Mouse (Mus musculus): ENCODE results near the gene Phospho2.
"Not testable (repeated sequence)": the region's sequence is repeated elsewhere in the genome, so short reads cannot be mapped to it uniquely, and the experiment has no call there.

Gene Phospho2

DNA sequence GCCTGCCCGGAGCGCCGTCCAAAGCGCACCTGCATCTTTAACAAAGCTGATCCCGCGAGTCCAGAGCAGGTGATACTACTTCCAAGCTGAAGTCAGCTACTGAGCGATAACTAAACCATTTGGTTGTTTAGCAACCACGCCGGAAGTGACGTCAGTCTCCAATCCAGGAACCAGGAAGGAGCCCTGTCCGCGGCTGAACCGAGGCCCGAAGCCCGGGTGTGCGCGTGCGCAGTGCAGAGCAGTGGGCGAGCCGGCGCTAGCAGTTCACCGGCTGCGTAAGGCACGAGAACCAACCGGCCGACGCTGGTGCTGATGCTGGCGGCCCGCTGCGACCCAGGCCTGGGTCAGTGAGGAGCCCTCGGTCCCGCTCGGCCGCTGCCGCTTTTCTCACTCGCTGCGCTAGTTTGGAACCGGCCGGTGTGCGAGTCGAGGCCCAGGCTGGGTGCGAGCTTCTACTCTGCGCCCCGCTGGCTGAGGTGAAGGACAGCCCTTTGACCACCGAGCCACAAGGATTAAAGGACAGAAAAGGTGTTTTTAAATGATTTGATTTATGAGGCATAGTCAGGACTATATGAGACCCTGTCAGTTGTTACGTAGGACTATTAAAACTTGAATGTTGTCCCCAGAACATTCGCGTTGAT is at the start of gene Phospho2, which contains the start of gene Ccdc173:
Gene Phospho2, plus strand, starts transcription at position 195 of the 641 bp plus-strand sequence.
Gene Ccdc173, minus strand, starts transcription at position 147 of the 641 bp plus-strand sequence.
- peak; percentile 100 for DNase-seq

DNA sequence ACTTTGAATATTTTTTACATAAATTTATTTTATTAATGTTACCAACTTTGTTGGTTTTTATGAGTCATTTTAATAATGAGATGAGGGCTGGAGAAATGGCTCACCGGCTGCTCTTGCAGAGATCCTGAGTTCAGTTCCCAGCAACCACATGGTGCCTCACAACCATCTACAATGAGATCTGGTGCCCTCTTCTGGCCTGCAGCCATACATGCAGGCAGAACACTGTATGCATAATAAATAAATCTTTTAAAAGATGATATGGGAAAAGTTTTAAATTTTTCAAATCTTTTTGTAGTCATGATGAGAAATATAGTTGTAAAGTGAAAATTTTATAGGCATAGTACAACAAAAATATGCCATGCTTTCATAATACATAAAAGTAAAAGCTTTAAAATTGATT is 44.3 kb upstream of the Phospho2 start:
- no peak for DNase-seq

- DNase-seq, result no peak
These were observed 28.4 kb upstream of the Phospho2 start for GRCm38 (mm10) chr2:69760980-69761379.

GRCm38 (mm10) chr2:69763340-69763739 is 26.1 kb upstream of the Phospho2 start:
- DNase-seq, result no peak

GRCm38 (mm10) chr2:69764716-69765115 is 24.7 kb upstream of the Phospho2 start:
- no peak for DNase-seq

- DNase-seq, result no peak
These were observed 16.1 kb upstream of the Phospho2 start for GRCm38 (mm10) chr2:69773331-69773730.

GRCm38 (mm10) chr2:69777985-69778835 is 11.2 kb upstream of the Phospho2 start:
- no peak for DNase-seq

DNA sequence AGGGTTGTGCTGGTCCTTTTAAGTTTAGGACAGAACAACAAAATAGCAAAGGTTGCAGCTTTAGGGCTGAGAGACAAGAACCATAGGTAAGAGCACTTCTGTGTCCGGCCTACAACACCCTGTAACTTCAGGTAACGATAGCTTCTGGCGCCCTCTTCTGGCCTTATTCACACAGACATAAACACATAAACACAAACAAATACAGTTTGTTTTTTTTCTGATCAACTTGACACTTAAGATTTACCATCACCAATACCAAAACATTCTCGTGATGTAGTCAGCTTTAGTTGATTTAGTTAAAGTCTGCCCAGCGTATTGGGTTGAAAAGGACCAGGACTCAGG is 10.6 kb upstream of the Phospho2 start:
- DNase-seq, result no peak

- no peak for DNase-seq
These were observed 449 bp upstream of the Phospho2 start for GRCm38 (mm10) chr2:69788974-69789373.

- DNase-seq, result peak; percentile 96
These were observed 862 bp downstream of the Phospho2 start for GRCm38 (mm10) chr2:69790285-69790684.

DNA sequence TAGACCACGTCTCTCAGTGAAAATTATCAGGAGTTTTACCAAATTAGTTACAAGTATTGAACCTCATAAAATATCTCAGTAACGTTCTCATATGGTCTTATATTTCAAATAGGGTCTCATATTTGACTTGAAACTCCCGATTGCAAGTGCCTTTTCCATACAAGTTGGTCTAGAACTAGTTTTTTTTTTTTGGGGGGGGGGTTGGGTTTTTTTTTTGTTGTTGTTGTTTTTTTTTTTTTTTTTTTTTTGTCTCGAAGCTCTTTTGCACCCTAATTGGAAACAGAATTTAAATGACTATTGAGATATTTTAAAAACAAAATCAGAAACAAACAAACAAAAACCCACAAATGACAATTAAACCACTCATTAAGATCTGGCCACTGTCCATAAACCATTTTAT is 1.3 kb downstream of the Phospho2 start:
- no peak for DNase-seq

DNA sequence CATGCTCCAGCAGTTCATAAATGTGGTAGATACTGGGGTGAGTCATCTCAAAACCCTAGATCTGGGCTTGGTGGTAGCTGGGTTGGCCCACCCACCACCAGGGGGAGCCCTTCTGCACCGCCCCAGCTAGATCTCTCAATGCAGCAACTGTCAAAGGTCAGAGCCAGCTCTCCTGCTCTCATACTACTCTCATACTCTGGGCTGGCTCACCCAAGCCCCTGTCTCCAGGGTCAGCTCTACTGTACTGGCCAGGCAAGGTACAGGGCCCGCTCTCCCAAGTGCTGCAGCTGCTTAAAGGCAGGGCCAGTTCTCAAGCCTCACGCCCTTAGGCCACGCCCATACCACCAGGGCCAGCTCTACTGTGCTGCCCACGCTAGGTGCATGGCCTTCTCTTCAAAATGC is 13.5 kb downstream of the Phospho2 start:
- peak; percentile 97 for DNase-seq

- no peak for DNase-seq
These were observed 14.3 kb downstream of the Phospho2 start for GRCm38 (mm10) chr2:69803756-69804155.

DNA sequence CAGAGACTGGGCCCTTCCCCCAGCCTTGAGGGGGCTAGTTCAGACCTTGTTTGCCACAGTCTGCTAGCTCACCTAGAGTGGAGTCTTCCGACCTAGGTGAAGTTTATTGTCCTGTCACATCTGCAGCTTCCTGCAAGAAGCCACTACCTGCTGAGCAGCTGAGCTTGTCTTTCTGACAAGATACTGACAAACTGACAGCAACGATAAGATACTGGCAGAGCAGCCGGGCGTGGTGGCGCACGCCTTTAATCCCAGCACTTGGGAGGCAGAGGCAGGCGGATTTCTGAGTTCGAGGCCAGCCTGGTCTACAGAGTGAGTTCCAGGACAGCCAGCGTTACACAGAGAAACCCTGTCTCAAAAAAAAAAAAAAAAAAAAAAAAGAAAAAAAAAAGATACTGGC is 15.2 kb downstream of the Phospho2 start:
- not testable (repeated sequence) for DNase-seq

GRCm38 (mm10) chr2:69810169-69810568 is 20.7 kb downstream of the Phospho2 start:
- DNase-seq, result peak; percentile 85

GRCm38 (mm10) chr2:69811349-69811748 is 21.9 kb downstream of the Phospho2 start:
- DNase-seq, result peak; percentile 85

DNA sequence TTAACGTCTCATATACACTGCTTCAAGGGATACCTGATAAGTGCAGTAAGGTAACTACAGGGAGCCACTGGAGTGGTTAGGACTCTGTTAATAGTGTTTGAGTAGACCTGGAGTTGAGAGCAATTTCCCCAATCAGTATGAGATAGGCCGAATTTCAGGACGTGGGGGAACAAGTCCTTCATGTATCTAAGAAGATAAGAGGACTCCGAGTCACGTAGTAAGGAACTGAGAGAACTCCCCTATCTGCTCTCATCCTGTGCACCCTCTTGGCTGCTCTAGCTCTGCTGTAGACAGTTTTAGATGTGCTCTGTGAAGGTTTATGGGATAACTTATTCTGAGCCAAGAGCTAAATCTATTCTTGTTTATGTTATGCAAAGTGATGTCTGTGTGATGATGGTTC is 27.2 kb downstream of the Phospho2 start:
- peak; percentile 37 for DNase-seq

DNA sequence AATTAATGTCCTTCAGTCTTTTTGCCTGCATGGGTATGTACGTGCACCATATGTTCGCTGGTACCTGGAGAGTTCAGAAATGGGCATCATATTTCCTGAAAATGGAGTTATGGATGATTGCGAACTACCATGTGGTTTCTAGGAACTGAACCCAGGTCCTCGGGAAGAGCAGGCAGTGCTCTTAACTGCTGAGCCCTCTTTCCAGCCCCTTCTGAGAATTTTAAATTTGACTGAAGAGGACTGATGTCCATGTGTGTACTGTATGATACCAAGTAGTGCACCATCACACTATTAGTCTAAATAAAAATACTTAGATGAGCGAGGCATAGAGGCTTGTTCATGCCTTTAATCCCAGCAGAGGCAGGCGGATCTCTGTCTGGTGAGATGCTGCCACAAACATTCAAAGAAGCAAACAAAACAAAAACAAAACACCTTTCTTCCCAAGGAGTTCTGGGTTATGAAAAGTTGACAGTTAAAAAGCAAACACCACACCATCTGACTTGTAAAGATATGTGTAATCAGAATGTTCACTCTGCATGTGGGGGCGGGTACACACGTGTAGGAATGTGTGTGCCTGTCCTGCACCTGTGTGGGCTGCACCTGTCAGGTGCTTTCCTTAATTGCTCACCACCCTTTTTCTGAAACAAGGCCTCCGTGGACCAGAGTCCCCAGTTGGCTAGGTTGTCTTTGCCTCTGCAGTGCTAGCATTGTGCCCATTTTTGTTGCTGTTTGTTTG is 29.1 kb downstream of the Phospho2 start:
- DNase-seq, result peak; percentile 59

- DNase-seq, result peak; percentile 61
These were observed 30.8 kb downstream of the Phospho2 start for GRCm38 (mm10) chr2:69820201-69820600.

DNA sequence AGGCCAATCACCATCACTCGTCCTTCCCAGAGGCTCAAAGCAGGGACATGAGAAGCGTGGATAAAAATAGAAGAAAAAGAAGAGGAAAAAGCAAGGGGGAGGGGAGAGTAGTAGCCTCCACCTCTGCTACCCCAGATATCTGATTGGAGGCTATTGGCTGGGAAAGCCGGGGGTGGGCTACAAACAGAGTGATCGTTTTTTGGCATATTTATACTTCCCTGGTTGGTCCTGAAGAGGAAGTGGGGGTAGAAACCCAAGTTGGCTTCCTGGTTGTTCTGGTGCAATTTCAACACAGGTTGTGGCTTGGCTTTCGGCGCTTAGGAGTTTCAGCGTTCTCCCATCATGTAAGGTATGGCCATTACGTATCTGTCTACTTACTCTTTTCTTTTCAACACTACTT is 32.3 kb downstream of the Phospho2 start, which contains the start of gene Klhl23:
Gene Klhl23, plus strand, starts transcription at position 234 of the 400 bp plus-strand sequence.
- peak; percentile 95 for DNase-seq

DNA sequence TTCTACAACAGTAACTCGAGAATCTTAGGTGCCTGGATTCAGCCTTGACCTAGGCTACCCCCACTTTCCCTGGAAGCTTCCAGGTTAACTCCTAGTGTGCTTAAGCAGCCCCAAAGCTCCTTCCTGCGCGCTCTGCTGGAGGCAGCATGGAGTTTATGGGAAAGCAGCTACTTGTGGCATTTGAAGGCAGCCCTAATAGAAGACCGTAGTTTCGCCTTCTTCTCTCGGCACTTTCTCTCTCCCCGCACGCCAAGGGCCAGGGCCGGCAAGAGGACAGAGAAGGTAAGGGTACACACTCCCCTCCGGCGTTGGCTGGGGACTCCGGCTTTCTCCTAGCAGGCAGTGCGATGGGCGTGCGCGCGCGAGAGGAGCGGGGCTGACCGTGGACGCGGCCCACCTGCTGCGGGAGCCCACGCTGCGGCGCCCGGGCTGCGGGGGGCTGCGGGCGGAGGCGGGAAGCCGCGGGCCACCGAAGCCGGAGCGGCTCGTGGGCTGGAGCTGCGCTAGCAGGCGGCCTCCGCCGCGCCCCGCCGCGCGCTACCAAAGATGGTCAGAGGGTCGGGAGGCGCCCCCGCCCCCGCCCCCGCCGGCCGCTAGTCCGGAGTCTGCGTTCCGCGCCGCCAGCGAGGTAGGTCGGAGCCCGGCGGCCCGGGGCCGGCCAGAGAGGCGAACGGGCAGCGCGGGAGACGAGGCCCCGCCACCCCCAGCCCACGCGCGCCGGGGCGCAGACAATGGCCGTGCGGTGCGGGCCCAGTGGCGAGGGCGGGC is 33.1 kb downstream of the Phospho2 start:
- peak; percentile 89 for DNase-seq

DNA sequence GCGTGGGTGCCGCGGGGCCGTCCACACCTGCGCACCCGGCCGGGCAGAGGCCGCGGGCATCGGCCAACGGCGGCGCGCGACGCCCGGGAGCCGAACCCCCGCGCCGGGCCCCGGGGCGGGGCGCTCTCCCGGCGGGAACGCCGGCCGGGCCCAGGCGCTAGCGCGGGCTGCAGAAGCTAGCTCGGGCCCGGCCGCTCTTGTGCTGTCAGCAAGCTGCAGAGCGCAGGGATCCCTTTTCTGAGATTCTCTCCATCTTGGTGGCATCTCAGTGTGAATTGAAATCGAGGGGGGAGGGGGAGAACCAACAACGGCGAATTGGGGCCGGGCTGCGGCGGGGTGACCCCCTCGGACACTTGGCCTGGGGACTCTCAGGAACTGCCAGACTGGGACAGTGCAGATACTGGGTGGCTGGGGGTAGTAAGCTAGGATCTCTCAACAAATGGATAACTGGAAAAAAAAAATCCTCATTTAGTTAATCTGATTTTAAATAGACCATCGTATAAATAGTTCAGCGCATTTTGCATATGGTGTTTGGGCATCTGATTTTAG is 33.8 kb downstream of the Phospho2 start:
- DNase-seq, result peak; percentile 91
